Mouse (Mus musculus): Measurements from ENCODE around the gene Cers6.
A peak's percentile ranks its signal among the peaks of the same experiment; 100 is the strongest.

Gene Cers6

GRCm38 (mm10) chr2:69015172-69015724, 154.0 kb downstream of the Cers6 start:
- DNase-seq (ENCODE audit: low read depth, low spot score): no peak

- DNase-seq (ENCODE audit: low read depth, low spot score): no peak
These were observed 154.6 kb downstream of the Cers6 start for GRCm38 (mm10) chr2:69015822-69016221.

GRCm38 (mm10) chr2:69019026-69019565, 157.9 kb downstream of the Cers6 start:
- no peak for DNase-seq (ENCODE audit: low read depth, low spot score)

- no peak for DNase-seq (ENCODE audit: low read depth, low spot score)
These were observed 158.7 kb downstream of the Cers6 start for GRCm38 (mm10) chr2:69019821-69020489.

- DNase-seq (ENCODE audit: low read depth, low spot score): no peak
These were observed 159.5 kb downstream of the Cers6 start for GRCm38 (mm10) chr2:69020636-69021310.

- DNase-seq (ENCODE audit: low read depth, low spot score): no peak
These were observed 160.3 kb downstream of the Cers6 start for GRCm38 (mm10) chr2:69021516-69021915.

GRCm38 (mm10) chr2:69024856-69025255, 163.6 kb downstream of the Cers6 start:
- DNase-seq (ENCODE audit: low read depth, low spot score): no peak

GRCm38 (mm10) chr2:69032562-69032961, 171.3 kb downstream of the Cers6 start:
- DNase-seq (ENCODE audit: low read depth, low spot score): no peak

- no peak for DNase-seq (ENCODE audit: low read depth, low spot score)
These were observed 174.2 kb downstream of the Cers6 start for GRCm38 (mm10) chr2:69035457-69035856.

- DNase-seq (ENCODE audit: low read depth, low spot score): no peak
These were observed 176.1 kb downstream of the Cers6 start for GRCm38 (mm10) chr2:69037362-69037761.

- DNase-seq (ENCODE audit: low read depth, low spot score): no peak
These were observed 181.3 kb downstream of the Cers6 start for GRCm38 (mm10) chr2:69042327-69043106.

GRCm38 (mm10) chr2:69043431-69044118, 182.3 kb downstream of the Cers6 start:
- peak; percentile 54 for DNase-seq (ENCODE audit: low read depth, low spot score)

GRCm38 (mm10) chr2:69045926-69046325, 184.7 kb downstream of the Cers6 start:
- DNase-seq (ENCODE audit: low read depth, low spot score): no peak

- DNase-seq (ENCODE audit: low read depth, low spot score): no peak
These were observed 186.1 kb downstream of the Cers6 start for GRCm38 (mm10) chr2:69047297-69047696.

GRCm38 (mm10) chr2:69047805-69048204, 186.6 kb downstream of the Cers6 start:
- DNase-seq (ENCODE audit: low read depth, low spot score): no peak

GRCm38 (mm10) chr2:69049179-69049578, 187.9 kb downstream of the Cers6 start:
- DNase-seq (ENCODE audit: low read depth, low spot score): no peak

GRCm38 (mm10) chr2:69050189-69050588, 188.9 kb downstream of the Cers6 start:
- no peak for DNase-seq (ENCODE audit: low read depth, low spot score)

- DNase-seq (ENCODE audit: low read depth, low spot score): no peak
These were observed 190.4 kb downstream of the Cers6 start for GRCm38 (mm10) chr2:69051596-69051995.

- DNase-seq (ENCODE audit: low read depth, low spot score): no peak
These were observed 192.1 kb downstream of the Cers6 start for GRCm38 (mm10) chr2:69053210-69053858.

GRCm38 (mm10) chr2:69054279-69054678, 193.0 kb downstream of the Cers6 start:
- no peak for DNase-seq (ENCODE audit: low read depth, low spot score)

GRCm38 (mm10) chr2:69055174-69055573, 193.9 kb downstream of the Cers6 start:
- no peak for DNase-seq (ENCODE audit: low read depth, low spot score)

All from A20 (cell line).